Mouse (Mus musculus): ENCODE results near the gene Carmil2.

Carmil2 gene

GRCm38 (mm10) chr8:105661167-105661566 is 24.9 kb upstream of the Carmil2 start:
- Histone ChIP-seq H3K4me1 (replicated peaks; ENCODE audit: low read depth, low read length) (peaks cover 2% of the 10 kb centered on the region; the same call in 1 of the 2 replicates), H3K27me3 (ENCODE audit: insufficient read depth, low read length) (no peaks in the 10 kb centered on the region), H3K36me3 (ENCODE audit: insufficient read depth, low read length) (peaks cover 64% of the 10 kb centered on the region), H3K4me3 (replicated peaks; ENCODE audit: low read length) (no peak overlapping the region), H3K9me3 (ENCODE audit: low read length) (no peaks in the 10 kb centered on the region)
- TF ChIP-seq CTCF (conservative IDR thresholded peaks at IDR 0.05; ENCODE audit: low read length) (peak; percentile 72), NANOG (IDR thresholded peaks at IDR 0.05; ENCODE audit: borderline replicate concordance, low read length) (no peak)

GRCm38 (mm10) chr8:105677891-105678290 is 8.2 kb upstream of the Carmil2 start:
- Histone ChIP-seq H3K4me3 (replicated peaks; ENCODE audit: low read length) (no peak overlapping the region), H3K4me1 (replicated peaks; ENCODE audit: low read depth, low read length) (peaks cover 13% of the 10 kb centered on the region), H3K36me3 (ENCODE audit: insufficient read depth, low read length) (peaks cover 96% of the 10 kb centered on the region), H3K9me3 (ENCODE audit: low read length) (no peaks in the 10 kb centered on the region), H3K27me3 (ENCODE audit: insufficient read depth, low read length) (no peaks in the 10 kb centered on the region)
- TF ChIP-seq POU5F1 (IDR thresholded peaks at IDR 0.05; ENCODE audit: borderline replicate concordance, low read length) (no peak), CTCF (conservative IDR thresholded peaks at IDR 0.05; ENCODE audit: low read length) (0 out of 2 replicates have a peak, but pooled peaks have one; percentile 3)

- H3K36me3 ChIP-seq (ENCODE audit: insufficient read depth, low read length) = peaks cover 42% of the 10 kb centered on the region
- H3K9me3 ChIP-seq (ENCODE audit: low read length) = no peaks in the 10 kb centered on the region
- peaks cover 27% of the 10 kb centered on the region for H3K27me3 ChIP-seq (ENCODE audit: insufficient read depth, low read length)
- peak overlapping the region; percentile 74; the same call in 1 of the 2 replicates for H3K4me3 ChIP-seq (replicated peaks; ENCODE audit: low read length)
- peaks cover 55% of the 10 kb centered on the region for H3K4me1 ChIP-seq (replicated peaks; ENCODE audit: low read depth, low read length)
- TF ChIP-seq POU5F1 (IDR thresholded peaks at IDR 0.05; ENCODE audit: borderline replicate concordance, low read length) (no peak), NANOG (IDR thresholded peaks at IDR 0.05; ENCODE audit: borderline replicate concordance, low read length) (no peak), CTCF (conservative IDR thresholded peaks at IDR 0.05; ENCODE audit: low read length) (no peak)
These were observed 749 bp upstream of the Carmil2 start for GRCm38 (mm10) chr8:105685325-105685724.

- no peak for TF ChIP-seq NANOG (IDR thresholded peaks at IDR 0.05; ENCODE audit: borderline replicate concordance, low read length)
- no peak for TF ChIP-seq CTCF (conservative IDR thresholded peaks at IDR 0.05; ENCODE audit: low read length)
- no peak for TF ChIP-seq POU5F1 (IDR thresholded peaks at IDR 0.05; ENCODE audit: borderline replicate concordance, low read length)
- H3K36me3 ChIP-seq (ENCODE audit: insufficient read depth, low read length) = peaks cover 30% of the 10 kb centered on the region
- peaks cover 37% of the 10 kb centered on the region for H3K27me3 ChIP-seq (ENCODE audit: insufficient read depth, low read length)
- H3K4me3 ChIP-seq (replicated peaks; ENCODE audit: low read length) = peak overlapping the region; percentile 74
- H3K9me3 ChIP-seq (ENCODE audit: low read length) = no peaks in the 10 kb centered on the region
- H3K4me1 ChIP-seq (replicated peaks; ENCODE audit: low read depth, low read length) = peaks cover 66% of the 10 kb centered on the region
These were observed 477 bp downstream of the Carmil2 start for GRCm38 (mm10) chr8:105686551-105686950.

GRCm38 (mm10) chr8:105687512-105687911 is 1.4 kb downstream of the Carmil2 start:
- no peak for TF ChIP-seq POU5F1 (IDR thresholded peaks at IDR 0.05; ENCODE audit: borderline replicate concordance, low read length)
- no peak for TF ChIP-seq NANOG (IDR thresholded peaks at IDR 0.05; ENCODE audit: borderline replicate concordance, low read length)
- no peak for TF ChIP-seq CTCF (conservative IDR thresholded peaks at IDR 0.05; ENCODE audit: low read length)
- Histone ChIP-seq H3K4me1 (replicated peaks; ENCODE audit: low read depth, low read length) (peaks cover 66% of the 10 kb centered on the region), H3K36me3 (ENCODE audit: insufficient read depth, low read length) (peaks cover 24% of the 10 kb centered on the region), H3K4me3 (replicated peaks; ENCODE audit: low read length) (peak overlapping the region; percentile 55), H3K9me3 (ENCODE audit: low read length) (no peaks in the 10 kb centered on the region), H3K27me3 (ENCODE audit: insufficient read depth, low read length) (peaks cover 42% of the 10 kb centered on the region)

GRCm38 (mm10) chr8:105688242-105688752 is 2.2 kb downstream of the Carmil2 start:
- Histone ChIP-seq H3K4me1 (replicated peaks; ENCODE audit: low read depth, low read length) (peaks cover 67% of the 10 kb centered on the region), H3K4me3 (replicated peaks; ENCODE audit: low read length) (peak overlapping the region; percentile 55), H3K9me3 (ENCODE audit: low read length) (peaks cover 7% of the 10 kb centered on the region; the same call in 1 of the 2 replicates), H3K27me3 (ENCODE audit: insufficient read depth, low read length) (peaks cover 50% of the 10 kb centered on the region), H3K36me3 (ENCODE audit: insufficient read depth, low read length) (peaks cover 23% of the 10 kb centered on the region)
- TF ChIP-seq POU5F1 (IDR thresholded peaks at IDR 0.05; ENCODE audit: borderline replicate concordance, low read length) (no peak), CTCF (conservative IDR thresholded peaks at IDR 0.05; ENCODE audit: low read length) (no peak), NANOG (IDR thresholded peaks at IDR 0.05; ENCODE audit: borderline replicate concordance, low read length) (no peak)

GRCm38 (mm10) chr8:105689256-105689982 is 3.3 kb downstream of the Carmil2 start:
- peak overlapping the region; percentile 43 for H3K4me3 ChIP-seq (replicated peaks; ENCODE audit: low read length)
- no peak for TF ChIP-seq POU5F1 (IDR thresholded peaks at IDR 0.05; ENCODE audit: borderline replicate concordance, low read length)
- no peak for TF ChIP-seq NANOG (IDR thresholded peaks at IDR 0.05; ENCODE audit: borderline replicate concordance, low read length)
- no peak for TF ChIP-seq CTCF (conservative IDR thresholded peaks at IDR 0.05; ENCODE audit: low read length)
- peaks cover 7% of the 10 kb centered on the region; the same call in 1 of the 2 replicates for H3K9me3 ChIP-seq (ENCODE audit: low read length)
- H3K27me3 ChIP-seq (ENCODE audit: insufficient read depth, low read length) = peaks cover 58% of the 10 kb centered on the region
- H3K36me3 ChIP-seq (ENCODE audit: insufficient read depth, low read length) = peaks cover 12% of the 10 kb centered on the region
- H3K4me1 ChIP-seq (replicated peaks; ENCODE audit: low read depth, low read length) = peaks cover 73% of the 10 kb centered on the region

GRCm38 (mm10) chr8:105689983-105690360 is 3.9 kb downstream of the Carmil2 start:
- Histone ChIP-seq H3K4me1 (replicated peaks; ENCODE audit: low read depth, low read length) (peaks cover 76% of the 10 kb centered on the region), H3K4me3 (replicated peaks; ENCODE audit: low read length) (peak overlapping the region; percentile 43), H3K27me3 (ENCODE audit: insufficient read depth, low read length) (peaks cover 63% of the 10 kb centered on the region), H3K9me3 (ENCODE audit: low read length) (peaks cover 7% of the 10 kb centered on the region; the same call in 1 of the 2 replicates), H3K36me3 (ENCODE audit: insufficient read depth, low read length) (peaks cover 10% of the 10 kb centered on the region)
- TF ChIP-seq POU5F1 (IDR thresholded peaks at IDR 0.05; ENCODE audit: borderline replicate concordance, low read length) (no peak), CTCF (conservative IDR thresholded peaks at IDR 0.05; ENCODE audit: low read length) (no peak), NANOG (IDR thresholded peaks at IDR 0.05; ENCODE audit: borderline replicate concordance, low read length) (no peak)
